Mouse (Mus musculus) left cerebral cortex, postnatal 36 days (tissue): Measurements from ENCODE around the gene 1700009N14Rik. TPM values are rescaled to one million over a fixed set of nuclear protein-coding genes. Genes with fewer than 3 reads are reported as not detected.

Experiments
- DNase-seq, 2 experiments: peaks; one replicate each; pipeline ENCODE4 v3.0.0; 2021 to 2022; ENCODE audit warnings: low spot score in 2 of 2, mixed read lengths in 1 of 2
- intact Hi-C: fragments of 180-260 bp; cut with DNase I; formaldehyde crosslinking; loops from one replicate; pipeline ENCODE4 v1.15.1; 2025
- total RNA-seq, 2 experiments: library from RNA; stranded (reverse); gene quantifications; 2 replicates each; pipeline ENCODE4 v1.2.3; 2021

1700009N14Rik gene
- total RNA-seq: not detected

DNA sequence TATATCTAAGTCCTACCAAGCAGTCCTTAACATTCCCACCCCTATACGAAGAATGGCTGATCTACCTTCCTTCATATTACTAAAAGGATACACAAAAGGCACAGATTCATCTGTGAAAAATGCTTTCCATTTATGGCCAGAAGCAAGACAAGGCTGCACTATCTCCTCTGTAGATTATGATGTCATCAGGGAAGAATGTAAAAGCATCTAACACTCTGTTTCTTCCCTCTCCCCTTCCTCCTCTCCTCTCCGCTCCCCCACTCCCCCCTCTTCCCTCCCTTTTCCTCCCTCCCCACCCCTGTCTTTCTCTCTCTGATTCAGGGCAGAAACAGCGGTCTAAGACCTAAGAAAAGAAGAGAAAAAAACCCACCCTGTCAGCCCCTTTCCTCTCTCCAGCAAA is at the start of gene 1700009N14Rik:
Gene 1700009N14Rik (plus strand): TSS at position 227 of the 400 bp plus-strand sequence.
- DNase-seq: no peak
- intact Hi-C loops: no loop called here

- DNase-seq: no peak
- intact Hi-C loops: no loop called here
Observed at GRCm38 (mm10) chr4:39437870-39438367, 12.2 kb upstream of the 1700009N14Rik start.

GRCm38 (mm10) chr4:39474291-39474690 is 24.2 kb downstream of the 1700009N14Rik start:
- no peak for DNase-seq
- intact Hi-C loops: no loop called here

- DNase-seq: no peak
- intact Hi-C loops: no loop called here
Observed at GRCm38 (mm10) chr4:39486393-39486792, 36.3 kb downstream of the 1700009N14Rik start.

DNA sequence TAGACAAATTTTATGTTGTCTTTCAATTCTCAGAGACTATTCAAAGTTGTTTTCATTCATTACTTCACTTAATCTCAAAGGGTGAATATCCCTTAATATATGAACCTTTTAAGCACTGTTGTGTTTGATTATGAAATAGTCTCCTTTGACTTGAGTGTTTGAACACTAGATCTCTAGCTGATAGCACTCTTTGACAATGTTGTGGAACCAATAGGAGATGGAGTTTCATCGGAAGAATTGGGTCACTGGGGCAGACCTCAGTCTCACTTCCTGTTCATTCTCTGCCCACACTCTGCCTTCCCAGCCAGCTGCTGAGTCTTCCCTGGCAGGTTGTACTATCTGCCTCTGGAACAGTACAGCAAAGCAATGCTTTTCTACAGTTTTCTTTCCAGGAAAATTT is 43.5 kb downstream of the 1700009N14Rik start:
- peak in 1 of 2 experiments; percentile 3 for DNase-seq
- intact Hi-C loops: no loop called here

DNA sequence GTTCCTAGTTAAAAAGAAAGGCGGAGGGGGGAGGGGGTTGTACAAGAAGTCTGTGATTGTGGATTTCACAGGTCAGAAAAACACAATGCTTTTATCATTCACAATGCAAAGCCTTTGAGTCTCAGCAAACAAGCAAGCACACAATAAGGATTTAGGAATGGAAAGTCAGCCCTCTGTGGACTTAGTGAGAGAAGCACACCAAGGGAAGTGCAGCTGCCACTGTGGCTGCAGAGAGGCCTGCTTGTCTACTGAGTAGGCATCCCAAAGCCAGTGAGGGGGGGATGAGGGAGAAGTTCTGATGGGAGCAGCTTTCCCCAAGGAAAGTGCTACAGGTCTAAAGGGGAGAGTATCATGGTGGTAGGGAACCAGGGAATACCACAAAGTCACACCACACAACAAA is 45.8 kb downstream of the 1700009N14Rik start:
- intact Hi-C loops: no loop called here
- DNase-seq: no peak
